Mouse (Mus musculus) kidney, embryonic 15.5 days (tissue): ENCODE results near the gene E4f1. TPM values are rescaled to one million over a fixed set of nuclear protein-coding genes. Genes with fewer than 3 reads are reported as not detected.

Experiments used
- ATAC-seq: fragments of 200-750 bp; cut with Nextera tagmentation; replicated peaks from 2 replicates; pipeline ENCODE4 v1.8.0; 2017; ENCODE audit warnings: moderate TSS enrichment; ENCODE audit not compliant: low FRiP score
- H3K27ac ChIP-seq: fragments of 300-500 bp; sonication (generic); 2 replicates; pipeline ENCODE4 v1.5.1; 2015; ENCODE audit warnings: mild to moderate bottlenecking, inconsistent platforms
- H3K27me3 ChIP-seq: fragments of 300-500 bp; sonication (generic); 2 replicates; pipeline ENCODE4 v1.6.1; 2015; ENCODE audit warnings: inconsistent platforms
- H3K36me3 ChIP-seq: fragments of 300-500 bp; sonication (generic); 2 replicates; pipeline ENCODE4 v1.6.1; 2015; ENCODE audit warnings: inconsistent platforms
- H3K4me1 ChIP-seq: fragments of 300-500 bp; sonication (generic); 2 replicates; pipeline ENCODE4 v1.6.1; 2015; ENCODE audit warnings: inconsistent platforms
- H3K4me2 ChIP-seq: fragments of 300-500 bp; sonication (generic); 2 replicates; pipeline ENCODE4 v1.6.1; 2015; ENCODE audit warnings: moderate library complexity, mild to moderate bottlenecking, inconsistent platforms
- H3K4me3 ChIP-seq: fragments of 300-500 bp; sonication (generic); replicated peaks from 2 replicates; pipeline ENCODE4 v1.5.1; 2015; ENCODE audit warnings: mild to moderate bottlenecking, inconsistent platforms
- H3K9ac ChIP-seq: fragments of 300-500 bp; sonication (generic); 2 replicates; pipeline ENCODE4 v1.6.1; 2015; ENCODE audit warnings: mild to moderate bottlenecking, inconsistent platforms
- H3K9me3 ChIP-seq: fragments of 300-500 bp; sonication (generic); replicated peaks from 2 replicates; pipeline ENCODE4 v1.6.1; 2016; ENCODE audit warnings: inconsistent platforms
- WGBS: fragments of 180-500 bp; shearing (Covaris S2); methylation state at CpG from one replicate; pipeline ENCODE4 v1.1.7; 2015; ENCODE audit warnings: mixed read lengths; 5-methylcytosine and 5-hydroxymethylcytosine counted together
- polyA plus RNA-seq: library from polyadenylated mRNA; unstranded; fragments of >200 nt; fragmentation: Nextera tagmentation; extraction: Ambion mirVana; gene quantifications from 2 replicates; pipeline ENCODE4 v1.2.1, GENCODE M21; 2015

The E4f1 gene
- polyA plus RNA-seq, 1 experiment from 2014 or later = 36.7 TPM

DNA sequence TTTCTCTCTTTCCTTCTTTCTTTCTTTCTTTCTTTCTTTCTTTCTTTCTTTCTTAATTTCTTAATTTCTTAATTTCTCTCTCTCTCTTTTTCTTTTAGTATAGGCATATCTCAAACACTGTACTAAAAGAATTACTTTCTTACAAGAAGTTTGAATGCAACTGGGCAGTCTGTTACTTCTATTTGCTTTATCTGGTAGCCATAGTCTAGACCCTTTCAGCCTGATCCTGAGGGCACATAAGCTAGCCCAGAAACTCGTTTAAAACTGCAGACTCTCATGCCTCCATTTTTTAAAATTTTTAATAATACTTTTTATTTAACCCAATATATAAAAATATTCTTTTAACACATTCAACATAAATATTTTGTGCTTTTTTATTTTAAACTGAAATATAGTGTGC, 9.3 kb upstream of the E4f1 start:
- peak overlapping the region; percentile 67 for H3K4me2 ChIP-seq
- 0 out of 2 replicates have a peak overlapping the region, but pooled peaks have one; percentile 58 for H3K27ac ChIP-seq
- H3K27me3 ChIP-seq = no peaks in the 10 kb centered on the region
- no peaks in the 10 kb centered on the region for H3K9me3 ChIP-seq
- no peak overlapping the region for H3K9ac ChIP-seq
- 23% methylated on average over 1 of the region's 1 CpGs for WGBS
- no peak for ATAC-seq
- H3K4me3 ChIP-seq = peak overlapping the region; percentile 74
- peaks cover 35% of the 10 kb centered on the region for H3K36me3 ChIP-seq
- H3K4me1 ChIP-seq = peaks cover 29% of the 10 kb centered on the region

- H3K27me3 ChIP-seq = no peaks in the 10 kb centered on the region
These were observed 8.7 kb upstream of the E4f1 start, which contains the start of gene Mlst8 for GRCm38 (mm10) chr17:24478663-24479380. Gene Mlst8, minus strand, starts transcription at chr17:24479078.

DNA sequence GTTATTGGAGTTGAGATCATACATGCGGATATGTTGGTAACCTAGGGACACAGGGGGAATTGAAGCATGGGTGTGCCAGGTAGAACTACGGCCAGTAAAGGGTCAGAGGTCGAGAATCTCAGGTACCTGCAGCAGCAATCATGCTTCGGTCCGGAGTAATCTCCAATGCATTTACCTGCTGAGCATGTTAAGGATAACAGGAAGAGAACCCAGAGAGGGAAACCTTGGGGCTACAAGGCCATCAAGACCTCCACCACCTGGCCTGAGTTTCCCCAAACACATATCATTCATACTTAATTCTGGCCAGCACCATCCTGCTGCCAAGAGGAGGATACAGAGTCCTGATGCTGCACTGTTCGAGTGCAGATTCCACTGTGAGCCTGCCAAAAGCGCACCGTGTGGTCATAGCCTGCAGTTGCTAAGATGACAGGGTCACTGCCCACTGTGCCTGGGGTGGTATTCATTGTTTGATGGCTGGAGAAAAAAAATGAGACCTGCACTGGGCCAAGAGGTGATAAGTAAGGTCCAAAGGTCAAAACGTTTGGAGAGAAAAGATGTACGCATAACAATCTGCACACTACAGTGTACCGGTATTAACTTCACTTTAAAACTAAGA, 8.0 kb upstream of the E4f1 start:
- H3K9me3 ChIP-seq = no peaks in the 10 kb centered on the region
- H3K27ac ChIP-seq = no peak overlapping the region; the same call in 1 of the 2 replicates
- H3K4me2 ChIP-seq = peak overlapping the region; percentile 67
- peaks cover 48% of the 10 kb centered on the region for H3K36me3 ChIP-seq
- H3K4me3 ChIP-seq = peak overlapping the region; percentile 74
- peak overlapping the region; percentile 77 for H3K9ac ChIP-seq
- 51% methylated on average over 11 of the region's 11 CpGs for WGBS
- peaks cover 42% of the 10 kb centered on the region for H3K4me1 ChIP-seq
- peak; percentile 4; the same call in 1 of the 2 replicates for ATAC-seq
- no peaks in the 10 kb centered on the region for H3K27me3 ChIP-seq

More at GRCm38 (mm10) chr17:24478663-24479380, 8.7 kb upstream of the E4f1 start, which contains the start of gene Mlst8:
- peaks cover 35% of the 10 kb centered on the region for H3K4me1 ChIP-seq
- under 1% methylated on average over 48 of the region's 48 CpGs for WGBS
- H3K4me3 ChIP-seq = peak within 1 kb of the TSS; percentile 74
- ATAC-seq = peak; percentile 95
- peak within 1 kb of the TSS; percentile 77 for H3K9ac ChIP-seq
- peak within 1 kb of the TSS; percentile 67 for H3K4me2 ChIP-seq
- H3K9me3 ChIP-seq = no peaks in the 10 kb centered on the region
- H3K27ac ChIP-seq = peak within 1 kb of the TSS; percentile 97
- peaks cover 41% of the 10 kb centered on the region for H3K36me3 ChIP-seq

- H3K9ac ChIP-seq = 0 out of 2 replicates have a peak overlapping the region, but pooled peaks have one; percentile 7
- H3K9me3 ChIP-seq = no peaks in the 10 kb centered on the region
- peaks cover 50% of the 10 kb centered on the region for H3K4me1 ChIP-seq
- no peak for ATAC-seq
- H3K4me3 ChIP-seq = peak overlapping the region; percentile 74
- no peaks in the 10 kb centered on the region for H3K27me3 ChIP-seq
- H3K36me3 ChIP-seq = peaks cover 51% of the 10 kb centered on the region
- peak overlapping the region; percentile 67 for H3K4me2 ChIP-seq
- WGBS = 90% methylated on average over 20 of the region's 20 CpGs
- H3K27ac ChIP-seq = no peak overlapping the region
These were observed 7.2 kb upstream of the E4f1 start for GRCm38 (mm10) chr17:24477053-24477984.

DNA sequence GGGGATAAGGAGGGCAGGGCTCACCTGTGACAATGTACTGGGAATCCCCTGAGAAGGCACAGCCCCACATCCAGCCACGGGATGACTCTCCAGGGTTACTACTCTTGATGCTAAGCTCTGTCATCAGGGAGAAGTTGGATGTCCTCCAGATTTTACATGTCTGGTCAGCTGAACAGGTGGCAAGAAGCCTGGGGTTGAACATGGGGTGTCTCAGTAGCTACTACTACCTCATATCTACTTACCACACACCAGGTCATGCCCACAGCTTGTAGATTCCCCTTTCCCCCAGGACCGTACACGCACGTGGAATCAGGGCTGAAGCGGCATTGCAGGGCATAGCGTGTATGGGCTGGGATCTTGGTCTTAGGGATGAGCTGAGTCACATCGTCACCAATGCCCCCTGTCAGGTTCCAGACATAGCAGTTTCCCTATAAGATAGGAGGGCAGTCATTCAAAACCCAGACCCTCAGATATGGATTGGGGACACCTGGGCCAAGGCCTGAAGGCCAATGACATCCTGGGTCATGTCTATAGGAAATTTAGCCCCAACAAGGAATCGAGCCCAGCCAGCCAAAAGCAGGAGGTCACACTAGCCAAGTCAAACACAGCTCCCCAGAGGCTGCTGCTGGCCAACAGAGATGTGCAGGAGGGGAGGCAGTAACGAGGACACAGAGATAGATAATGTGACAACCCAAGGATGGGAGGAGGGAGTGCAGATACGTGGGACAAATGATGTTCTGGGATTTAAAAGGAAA, 6.1 kb upstream of the E4f1 start:
- H3K4me2 ChIP-seq = no peak overlapping the region
- peaks cover 61% of the 10 kb centered on the region for H3K4me1 ChIP-seq
- H3K9me3 ChIP-seq = no peaks in the 10 kb centered on the region
- H3K27ac ChIP-seq = no peak overlapping the region
- no peak for ATAC-seq
- WGBS = 90% methylated on average over 10 of the region's 10 CpGs
- no peaks in the 10 kb centered on the region for H3K27me3 ChIP-seq
- H3K9ac ChIP-seq = no peak overlapping the region
- H3K36me3 ChIP-seq = peaks cover 51% of the 10 kb centered on the region
- H3K4me3 ChIP-seq = no peak overlapping the region

- Histone ChIP-seq H3K27ac (no peak overlapping the region), H3K4me3 (no peak overlapping the region), H3K36me3 (peaks cover 51% of the 10 kb centered on the region), H3K4me1 (peaks cover 67% of the 10 kb centered on the region), H3K9me3 (no peaks in the 10 kb centered on the region), H3K27me3 (no peaks in the 10 kb centered on the region), H3K9ac (no peak overlapping the region), H3K4me2 (no peak overlapping the region)
- ATAC-seq = no peak
- 91% methylated on average over 6 of the region's 6 CpGs for WGBS
These were observed 5.5 kb upstream of the E4f1 start for GRCm38 (mm10) chr17:24475586-24475985.

- no peak for ATAC-seq
- Histone ChIP-seq H3K4me2 (no peak overlapping the region), H3K9me3 (no peaks in the 10 kb centered on the region), H3K4me3 (no peak overlapping the region), H3K27me3 (no peaks in the 10 kb centered on the region), H3K36me3 (peaks cover 51% of the 10 kb centered on the region), H3K9ac (no peak overlapping the region; the same call in 1 of the 2 replicates), H3K4me1 (peaks cover 61% of the 10 kb centered on the region), H3K27ac (no peak overlapping the region)
- WGBS = 78% methylated on average over 5 of the region's 5 CpGs
These were observed 4.4 kb upstream of the E4f1 start for GRCm38 (mm10) chr17:24474557-24474956.

GRCm38 (mm10) chr17:24473612-24474275, 3.6 kb upstream of the E4f1 start, which contains the start of gene Bricd5:
Gene Bricd5, plus strand, starts transcription at chr17:24473884.
- no peak within 1 kb of the TSS; the same call in 1 of the 2 replicates for H3K9ac ChIP-seq
- H3K27ac ChIP-seq = peak within 1 kb of the TSS; percentile 83
- H3K4me1 ChIP-seq = peaks cover 63% of the 10 kb centered on the region
- H3K4me3 ChIP-seq = peak within 1 kb of the TSS; percentile 82
- no peaks in the 10 kb centered on the region for H3K27me3 ChIP-seq
- peaks cover 51% of the 10 kb centered on the region for H3K36me3 ChIP-seq
- peak within 1 kb of the TSS; percentile 96 for H3K4me2 ChIP-seq
- no peaks in the 10 kb centered on the region for H3K9me3 ChIP-seq
- 68% methylated on average over 6 of the region's 6 CpGs for WGBS
- no peak for ATAC-seq

GRCm38 (mm10) chr17:24472512-24472911, 2.4 kb upstream of the E4f1 start:
- ATAC-seq = peak; percentile 33

DNA sequence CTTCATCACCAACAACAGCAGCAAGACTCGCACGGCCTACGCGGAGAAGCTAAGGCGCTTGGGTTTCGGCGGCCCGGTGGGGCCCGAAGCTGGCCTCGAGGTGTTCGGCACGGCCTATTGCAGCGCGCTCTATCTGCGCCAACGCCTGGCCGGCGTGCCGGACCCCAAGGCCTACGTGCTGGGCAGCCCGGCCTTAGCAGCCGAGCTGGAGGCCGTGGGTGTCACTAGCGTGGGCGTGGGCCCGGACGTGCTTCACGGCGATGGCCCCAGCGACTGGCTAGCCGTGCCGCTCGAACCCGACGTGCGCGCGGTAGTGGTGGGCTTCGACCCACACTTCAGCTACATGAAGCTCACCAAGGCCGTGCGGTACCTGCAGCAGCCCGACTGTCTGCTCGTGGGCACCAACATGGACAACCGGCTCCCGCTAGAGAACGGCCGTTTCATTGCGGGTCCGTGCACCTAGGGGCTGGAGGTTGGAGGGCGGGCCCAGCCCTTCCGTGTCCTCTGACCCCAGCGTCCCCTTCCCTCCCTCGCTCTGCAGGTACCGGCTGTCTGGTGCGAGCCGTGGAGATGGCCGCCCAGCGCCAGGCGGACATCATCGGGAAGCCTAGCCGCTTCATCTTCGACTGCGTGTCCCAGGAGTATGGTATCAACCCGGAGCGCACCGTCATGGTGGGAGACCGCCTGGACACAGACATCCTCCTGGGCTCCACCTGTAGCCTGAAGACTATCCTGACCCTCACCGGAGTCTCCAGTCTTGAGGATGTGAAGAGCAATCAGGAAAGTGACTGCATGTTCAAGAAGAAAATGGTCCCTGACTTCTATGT, 801 bp upstream of the E4f1 start:
- ATAC-seq = peak; percentile 38

More at GRCm38 (mm10) chr17:24472512-24472911, 2.4 kb upstream of the E4f1 start:
- H3K27me3 ChIP-seq = no peaks in the 10 kb centered on the region
- H3K4me1 ChIP-seq = peaks cover 54% of the 10 kb centered on the region
- H3K9me3 ChIP-seq = no peaks in the 10 kb centered on the region
- H3K36me3 ChIP-seq = peaks cover 47% of the 10 kb centered on the region
- peak overlapping the region; percentile 82 for H3K4me3 ChIP-seq
- H3K4me2 ChIP-seq = peak overlapping the region; percentile 96
- WGBS = 25% methylated on average over 4 of the region's 4 CpGs
- no peak overlapping the region for H3K9ac ChIP-seq
- H3K27ac ChIP-seq = peak overlapping the region; percentile 83

More for the DNA sequence above, 801 bp upstream of the E4f1 start:
- Histone ChIP-seq H3K9ac (peak overlapping the region; percentile 83), H3K9me3 (no peaks in the 10 kb centered on the region), H3K36me3 (peaks cover 31% of the 10 kb centered on the region), H3K4me3 (peak overlapping the region; percentile 82), H3K4me2 (peak overlapping the region; percentile 96), H3K27ac (peak overlapping the region; percentile 92), H3K4me1 (peaks cover 48% of the 10 kb centered on the region), H3K27me3 (no peaks in the 10 kb centered on the region)
- WGBS = under 1% methylated on average over 68 of the region's 68 CpGs
